Mouse (Mus musculus) right cerebral cortex, postnatal 4 days (tissue): ENCODE results near the gene Btbd35f25.
"Not testable (repeated sequence)": the region's sequence is repeated elsewhere in the genome, so short reads cannot be mapped to it uniquely, and the experiment has no call there.

Experiments
- DNase-seq: peaks from one replicate; pipeline ENCODE4 v3.0.0-alpha.2; 2022

The Btbd35f25 gene

DNA sequence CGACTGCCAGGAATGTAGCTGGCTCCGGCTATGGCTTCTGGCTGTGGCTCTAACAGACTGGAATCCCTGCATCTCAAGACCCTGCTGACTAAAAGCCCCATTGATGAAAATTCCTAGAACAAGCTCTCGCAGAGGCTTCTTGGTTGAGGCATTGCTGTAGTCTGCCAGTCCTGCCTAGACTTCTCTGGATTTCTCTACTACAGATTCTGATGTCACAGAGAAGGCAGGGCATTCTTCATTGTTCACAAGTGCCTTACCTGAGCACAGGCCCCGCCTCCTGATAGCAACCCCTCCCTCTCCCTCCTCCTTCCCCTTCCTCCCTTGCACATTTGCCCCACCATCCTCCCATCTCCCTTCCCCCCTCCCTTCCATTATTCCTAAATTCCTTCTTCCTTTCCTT is at the start of gene Btbd35f25:
Btbd35f25 (minus strand) TSS at position 101 of the 400 bp plus-strand sequence.
- not testable (repeated sequence) for DNase-seq

DNA sequence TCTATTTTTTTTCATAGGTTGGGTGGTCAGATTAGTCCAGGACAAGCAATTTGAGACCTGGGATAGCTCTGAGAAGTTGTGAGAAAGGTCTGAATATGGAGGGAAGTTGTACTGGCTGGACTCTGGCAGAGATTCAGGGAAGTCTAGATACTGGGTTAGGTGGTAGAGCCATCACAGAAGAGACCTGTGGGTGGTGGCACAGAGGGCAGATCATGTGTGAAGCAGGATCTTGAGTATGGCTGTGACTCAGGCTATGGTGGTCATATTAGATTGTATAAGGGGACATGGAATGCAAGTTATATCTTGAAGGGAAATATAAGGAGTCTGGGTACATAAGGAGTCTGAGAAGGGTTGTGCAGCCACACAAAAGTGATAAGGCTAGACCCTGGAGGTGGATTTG is 49.3 kb upstream of the Btbd35f25 start:
- DNase-seq, result no peak

DNA sequence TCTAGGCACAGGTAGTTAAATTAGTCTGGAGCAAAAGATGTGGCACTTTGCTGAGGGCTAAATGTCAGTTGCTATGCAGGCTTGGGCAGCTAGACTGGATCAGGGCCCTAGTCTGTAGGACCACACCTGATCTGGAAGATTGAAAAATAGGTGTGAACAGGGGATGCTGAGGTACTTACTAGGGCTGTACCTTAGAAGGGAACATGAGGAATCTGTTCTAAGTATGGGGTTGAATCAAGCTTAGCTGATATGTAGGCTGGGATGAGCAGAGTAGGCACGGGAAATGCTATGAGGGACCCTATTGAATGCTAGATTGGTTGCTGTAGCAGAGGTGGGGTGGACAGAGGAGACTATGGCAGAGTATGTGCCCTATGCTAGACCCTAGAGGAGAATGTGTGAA is 47.0 kb upstream of the Btbd35f25 start:
- DNase-seq, result no peak

DNA sequence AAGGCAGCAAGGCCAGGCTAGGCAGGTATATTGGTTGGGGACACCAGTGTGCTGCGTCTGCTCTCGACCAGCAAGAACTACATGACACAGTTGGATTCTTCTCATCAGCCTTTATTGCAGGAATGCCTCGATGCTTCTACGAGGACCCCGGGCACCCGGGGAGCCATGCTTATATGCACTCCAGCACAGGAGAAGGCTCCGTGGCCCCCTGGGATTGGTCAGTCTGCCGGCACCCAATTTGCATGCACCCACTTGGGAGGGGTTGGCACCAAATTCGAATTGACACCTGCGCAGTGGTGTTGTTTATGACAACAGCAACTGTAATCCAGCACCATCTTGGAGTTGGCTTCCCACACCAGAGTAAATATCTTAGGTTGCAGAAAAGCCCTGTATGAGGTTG is 28.1 kb upstream of the Btbd35f25 start:
- DNase-seq, result no peak

DNA sequence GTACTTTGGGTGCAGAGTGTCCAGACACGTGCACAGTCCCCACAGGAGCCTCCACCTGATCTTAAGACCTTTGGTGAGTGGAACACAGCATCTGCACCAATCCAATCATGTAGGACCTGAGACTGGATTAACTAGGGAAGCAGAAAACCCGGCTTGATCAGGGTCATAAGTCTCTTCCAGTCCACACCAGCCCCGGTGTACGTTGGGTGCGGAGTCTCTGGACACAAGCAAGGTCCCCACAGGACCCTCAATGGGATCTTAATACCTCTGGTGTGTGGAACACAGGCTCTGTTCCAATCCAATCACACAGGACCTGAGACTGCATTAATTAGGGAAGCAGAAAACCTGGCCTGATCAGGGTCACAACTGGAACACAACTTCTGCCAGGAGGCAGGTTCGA is 20.0 kb upstream of the Btbd35f25 start:
- DNase-seq, result no peak
